Mouse (Mus musculus) bone marrow macrophage, adult 2 months (primary cell): Measurements from ENCODE around the gene Slc41a3.

Source experiments
- CTCF ChIP-seq: IDR thresholded peaks from 2 replicates; pipeline ENCODE4 v1.5.1; 2012; ENCODE audit warnings: low read depth, mild to moderate bottlenecking, low read length, moderate library complexity
- POLR2A ChIP-seq: IDR thresholded peaks from 2 replicates; pipeline ENCODE4 v1.6.1; 2012; ENCODE audit warnings: mild to moderate bottlenecking, low read depth, low read length, borderline replicate concordance

DNA sequence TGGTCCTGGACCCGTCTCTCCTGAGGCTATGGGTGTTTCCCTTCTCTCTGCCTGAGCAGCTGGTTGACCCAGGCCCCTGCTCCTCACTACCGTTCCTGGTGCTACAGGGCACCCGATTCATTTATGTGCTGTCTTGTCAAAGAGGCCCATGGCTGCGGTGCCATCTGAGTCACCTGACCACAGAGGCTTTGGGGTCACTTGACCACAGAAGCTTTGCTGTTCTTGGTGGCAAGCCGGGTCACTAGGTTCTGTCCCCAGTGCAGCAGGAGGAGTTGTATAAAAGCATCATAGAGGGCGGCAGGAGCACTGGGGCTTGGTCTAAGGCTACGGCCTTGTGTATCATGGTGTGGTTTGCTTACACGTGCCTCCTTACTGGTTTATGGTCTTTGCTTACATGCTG, 8.8 kb downstream of the Slc41a3 start:
- no peak for TF ChIP-seq CTCF
- no peak for TF ChIP-seq POLR2A
